Mouse (Mus musculus) forebrain, embryonic 11.5 days (tissue): ENCODE measurements around the gene Camkk2. TPM values are rescaled to one million over a fixed set of nuclear protein-coding genes. Genes with fewer than 3 reads are reported as not detected.

Experiments used
- ATAC-seq: fragments of 200-750 bp; cut with Nextera tagmentation; replicated peaks from 2 replicates; pipeline ENCODE4 v1.8.0; 2017; ENCODE audit warnings: moderate TSS enrichment; ENCODE audit not compliant: low FRiP score
- DNase-seq: peaks from one replicate; pipeline ENCODE4 v3.0.0-alpha.2; 2017; ENCODE audit warnings: low spot score
- H3K27ac ChIP-seq: fragments of 300-500 bp; sonication (generic); 2 replicates; pipeline ENCODE4 v1.5.1; 2014; ENCODE audit warnings: low read depth, low read length
- H3K27me3 ChIP-seq: fragments of 300-500 bp; sonication (generic); 2 replicates; pipeline ENCODE4 v1.6.1; 2014; ENCODE audit warnings: mild to moderate bottlenecking, low read length, mixed read lengths; ENCODE audit not compliant: control insufficient read depth, insufficient read depth
- H3K36me3 ChIP-seq: fragments of 300-500 bp; sonication (generic); 2 replicates; pipeline ENCODE4 v1.6.1; 2014; ENCODE audit warnings: mild to moderate bottlenecking, low read length, moderate library complexity, mixed read lengths; ENCODE audit not compliant: control insufficient read depth, insufficient read depth
- H3K4me1 ChIP-seq: fragments of 300-500 bp; sonication (generic); replicated peaks from 2 replicates; pipeline ENCODE4 v1.6.1; 2014; ENCODE audit warnings: low read length, mixed read lengths; ENCODE audit not compliant: control insufficient read depth, insufficient read depth
- H3K4me2 ChIP-seq: fragments of 300-500 bp; sonication (generic); 2 replicates; pipeline ENCODE4 v1.6.1; 2014; ENCODE audit warnings: low read depth, mild to moderate bottlenecking, low read length, moderate library complexity, mixed read lengths; ENCODE audit not compliant: severe bottlenecking
- H3K4me3 ChIP-seq: fragments of 300-500 bp; sonication (generic); 2 replicates; pipeline ENCODE4 v1.5.1; 2014; ENCODE audit warnings: low read depth, low read length
- H3K9ac ChIP-seq: fragments of 300-500 bp; sonication (generic); 2 replicates; pipeline ENCODE4 v1.6.1; 2014; ENCODE audit warnings: low read length
- H3K9me3 ChIP-seq: fragments of 300-500 bp; sonication (generic); 2 replicates; pipeline ENCODE4 v1.6.1; 2016; ENCODE audit warnings: low read length, mixed read lengths; ENCODE audit not compliant: control insufficient read depth
- WGBS: fragments of 180-500 bp; shearing (Covaris S2); extraction: QIAGEN DNeasy Blood & Tissue Kit; methylation state at CpG from one replicate; pipeline ENCODE4 v1.1.7; 2014; 5-methylcytosine and 5-hydroxymethylcytosine counted together
- polyA plus RNA-seq: library from polyadenylated mRNA; unstranded; fragments of >200 nt; fragmentation: Nextera tagmentation; extraction: Ambion mirVana; gene quantifications from 2 replicates; pipeline ENCODE4 v1.2.1, GENCODE M21; 2014

The Camkk2 gene
- polyA plus RNA-seq, 1 experiment from 2014 or later = 24.4 TPM

DNA sequence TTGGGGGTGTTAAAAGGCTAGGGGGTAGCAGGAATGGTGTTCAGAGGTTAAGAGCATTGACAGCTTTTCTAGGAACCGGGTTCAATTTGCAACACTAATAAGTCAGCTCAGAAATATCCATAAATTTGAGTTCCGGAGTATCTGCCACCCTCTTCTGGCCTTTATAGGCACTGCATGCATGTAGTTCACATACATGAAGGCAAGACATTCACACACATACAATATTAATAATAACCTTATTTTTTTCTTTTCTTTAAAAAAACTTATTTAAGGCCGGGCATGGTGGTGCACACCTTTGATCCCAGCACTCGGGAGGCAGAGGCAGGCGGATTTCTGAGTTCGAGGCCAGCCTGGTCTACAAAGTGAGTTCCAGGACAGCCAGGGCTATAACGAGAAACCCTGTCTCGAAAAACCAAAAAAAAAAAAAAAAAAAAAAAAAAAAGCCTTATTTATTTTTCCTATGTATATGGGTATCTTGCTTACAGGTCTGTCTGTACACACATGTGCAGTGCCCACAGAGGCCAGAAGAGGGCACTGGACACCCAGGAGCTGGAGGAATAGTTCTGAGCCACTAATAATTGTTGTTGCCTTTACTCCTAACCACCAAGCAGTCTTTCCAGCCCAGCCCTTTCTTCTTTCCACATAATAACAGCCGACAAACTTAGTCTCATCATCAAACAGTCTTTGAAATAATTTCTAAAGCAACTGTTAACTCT lies 32.3 kb upstream of the Camkk2 start:
- DNase-seq (peak; percentile 82), ATAC-seq (no peak)
- peaks cover 23% of the 10 kb centered on the region; the same call in 1 of the 2 replicates for H3K36me3 ChIP-seq
- no peak overlapping the region for H3K4me3 ChIP-seq
- H3K9ac ChIP-seq = no peak overlapping the region
- H3K9me3 ChIP-seq = no peaks in the 10 kb centered on the region
- 91% methylated on average over 9 of the region's 9 CpGs for WGBS
- no peak overlapping the region for H3K27ac ChIP-seq
- H3K4me2 ChIP-seq = no peak overlapping the region
- no peaks in the 10 kb centered on the region for H3K27me3 ChIP-seq
- H3K4me1 ChIP-seq = no peaks in the 10 kb centered on the region

DNA sequence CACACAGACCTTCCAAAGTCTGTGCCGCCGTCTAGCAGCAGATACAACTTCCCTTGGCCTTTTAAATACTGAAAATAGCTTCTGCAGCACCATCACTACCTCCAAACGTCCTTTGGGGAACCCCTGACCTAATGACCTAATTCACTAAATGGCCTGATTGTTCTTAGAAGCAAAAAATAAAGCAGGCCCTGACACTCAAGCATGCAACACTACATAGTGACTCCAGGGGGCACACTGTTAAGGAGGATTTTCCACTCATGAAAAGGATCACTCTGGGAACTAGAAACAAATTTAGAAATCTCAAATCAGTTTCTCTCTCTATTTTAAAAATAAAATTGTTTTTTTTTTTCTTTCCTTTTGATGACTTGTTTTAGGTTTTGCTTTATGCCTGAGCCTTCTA lies 26.3 kb upstream of the Camkk2 start:
- H3K36me3 ChIP-seq = peaks cover 28% of the 10 kb centered on the region
- H3K27me3 ChIP-seq = no peaks in the 10 kb centered on the region
- no peak overlapping the region for H3K27ac ChIP-seq
- H3K4me3 ChIP-seq = no peak overlapping the region
- WGBS = 58% methylated on average over 3 of the region's 3 CpGs
- ATAC-seq (no peak), DNase-seq (peak; percentile 30)
- no peak overlapping the region for H3K9ac ChIP-seq
- no peaks in the 10 kb centered on the region for H3K4me1 ChIP-seq
- H3K9me3 ChIP-seq = no peaks in the 10 kb centered on the region
- no peak overlapping the region for H3K4me2 ChIP-seq

DNA sequence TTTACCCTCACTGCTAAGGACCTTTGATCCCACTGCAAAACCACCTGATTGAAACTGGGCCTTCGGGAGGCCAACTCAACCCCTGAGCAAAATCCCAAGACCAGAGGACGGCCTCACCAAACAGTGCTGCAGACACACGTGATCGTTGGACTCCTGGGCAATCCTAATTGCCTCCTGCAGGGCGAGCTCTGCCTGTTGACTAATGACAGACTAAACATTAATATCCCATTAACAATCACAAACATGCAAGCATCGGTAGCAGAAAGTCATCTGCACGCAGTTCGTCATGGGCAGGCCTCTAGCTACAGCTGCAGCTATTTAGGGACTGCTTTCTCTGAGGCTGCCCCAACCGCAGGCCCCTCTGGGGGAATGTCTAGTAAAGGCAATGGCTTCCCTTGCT lies 23.5 kb upstream of the Camkk2 start:
- Histone ChIP-seq H3K9ac (no peak overlapping the region), H3K27ac (no peak overlapping the region), H3K27me3 (no peaks in the 10 kb centered on the region), H3K4me1 (no peaks in the 10 kb centered on the region), H3K4me3 (no peak overlapping the region), H3K4me2 (no peak overlapping the region), H3K36me3 (peaks cover 45% of the 10 kb centered on the region), H3K9me3 (no peaks in the 10 kb centered on the region)
- ATAC-seq (no peak), DNase-seq (no peak)
- 85% methylated on average over 9 of the region's 9 CpGs for WGBS

DNA sequence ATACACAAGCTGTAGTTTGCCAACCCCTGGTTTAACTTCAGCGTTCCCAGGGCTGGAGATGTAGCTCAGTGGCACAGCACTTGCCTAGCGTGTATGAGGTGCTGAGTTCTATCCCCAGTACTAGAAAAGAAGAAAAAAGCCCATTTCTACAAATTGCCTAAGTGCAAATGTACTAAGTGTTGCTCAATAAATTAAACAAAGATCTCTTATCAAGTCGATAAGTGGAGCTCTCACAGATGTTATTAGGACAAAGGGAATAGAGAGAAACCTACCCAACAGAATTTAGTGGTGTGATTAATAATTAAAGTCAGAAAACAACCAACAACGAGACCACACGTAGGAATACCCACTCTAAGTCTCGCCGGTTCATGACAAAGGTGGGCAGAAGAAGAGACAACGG lies 22.5 kb upstream of the Camkk2 start:
- Histone ChIP-seq H3K27me3 (no peaks in the 10 kb centered on the region), H3K4me3 (no peak overlapping the region), H3K4me2 (no peak overlapping the region), H3K27ac (no peak overlapping the region), H3K9ac (no peak overlapping the region), H3K36me3 (peaks cover 41% of the 10 kb centered on the region), H3K9me3 (no peaks in the 10 kb centered on the region), H3K4me1 (no peaks in the 10 kb centered on the region)
- 95% methylated on average over 8 of the region's 8 CpGs for WGBS
- DNase-seq (no peak), ATAC-seq (no peak)

DNA sequence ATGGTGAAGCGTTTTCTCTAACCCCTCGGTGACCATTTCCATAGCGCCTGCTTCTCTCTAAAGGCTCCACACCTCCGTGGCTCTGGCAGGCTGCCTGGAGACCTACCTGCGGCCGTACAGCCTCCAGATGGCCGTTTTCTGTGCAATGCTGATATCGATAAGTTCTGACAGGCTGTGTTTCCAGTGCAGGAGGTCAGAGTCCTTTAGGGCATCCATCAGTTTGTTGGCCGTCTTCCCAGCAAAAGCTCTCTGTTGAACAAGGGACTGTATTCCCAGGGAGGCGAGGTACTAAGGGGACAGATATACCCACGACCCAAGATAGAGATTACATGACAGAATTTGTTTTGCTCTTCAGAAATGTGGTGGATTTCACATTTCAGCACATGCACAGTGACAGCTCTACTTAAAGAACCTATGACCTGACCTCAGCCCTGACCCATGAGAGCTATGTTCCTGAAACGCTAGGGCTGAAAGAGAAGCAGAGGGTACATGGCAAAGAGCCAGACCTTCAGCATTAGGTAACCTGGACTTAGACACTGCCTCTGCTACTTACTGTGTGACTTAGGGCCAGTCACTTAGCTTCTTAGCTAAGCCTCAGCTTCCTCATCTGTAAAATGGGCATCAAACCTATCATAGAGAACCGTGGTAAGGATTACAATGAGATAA lies 21.3 kb upstream of the Camkk2 start:
- H3K4me1 ChIP-seq = no peaks in the 10 kb centered on the region
- peaks cover 38% of the 10 kb centered on the region for H3K36me3 ChIP-seq
- H3K9ac ChIP-seq = no peak overlapping the region
- DNase-seq (no peak), ATAC-seq (no peak)
- H3K4me3 ChIP-seq = no peak overlapping the region
- H3K4me2 ChIP-seq = no peak overlapping the region
- no peak overlapping the region for H3K27ac ChIP-seq
- no peaks in the 10 kb centered on the region for H3K27me3 ChIP-seq
- WGBS = 91% methylated on average over 13 of the region's 13 CpGs
- no peaks in the 10 kb centered on the region for H3K9me3 ChIP-seq

DNA sequence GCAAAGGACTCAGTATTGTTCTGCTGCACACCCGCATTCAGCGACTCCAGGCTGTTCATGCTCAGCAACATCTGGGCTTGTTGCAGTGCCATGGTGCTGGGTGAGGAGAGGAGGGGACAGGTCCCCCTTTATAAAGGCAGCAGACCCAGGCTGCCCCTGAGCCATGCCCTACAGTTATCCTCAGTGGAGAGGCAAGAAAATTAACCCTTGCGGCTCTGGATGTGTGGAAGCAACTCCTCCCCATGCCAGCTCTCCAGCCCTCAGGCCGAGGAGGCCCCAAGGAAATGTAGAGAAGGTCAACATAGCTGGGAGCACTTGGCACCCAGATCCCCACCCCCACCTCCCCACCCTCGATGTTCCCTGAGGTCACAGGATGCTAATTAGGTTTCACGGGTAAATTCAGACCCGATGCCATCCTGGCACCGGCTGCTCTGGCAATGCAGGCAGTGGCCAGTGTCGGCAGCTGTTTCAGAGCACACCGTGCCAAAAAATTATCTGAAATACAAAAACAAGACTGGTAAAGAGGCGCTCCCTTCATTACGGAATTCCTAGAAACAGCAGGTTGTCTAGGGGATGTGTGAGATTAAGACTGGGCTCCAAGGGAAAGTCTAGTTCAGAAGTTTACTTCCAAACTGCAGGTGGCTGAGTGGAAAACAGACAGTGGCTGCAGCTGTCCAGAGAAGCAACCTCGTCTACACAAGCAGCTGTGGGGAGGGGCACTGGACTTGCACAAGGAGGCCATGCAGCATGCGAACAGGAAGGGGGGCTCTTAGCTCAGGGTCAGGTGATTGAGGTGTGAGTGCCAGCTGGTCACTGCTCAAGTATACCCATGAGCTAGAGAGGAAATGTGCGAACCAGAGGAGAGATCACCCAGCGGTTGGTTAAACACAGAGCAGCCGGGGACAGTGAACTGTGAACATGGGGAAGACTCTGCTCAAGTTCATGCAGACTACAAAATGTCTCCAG lies 20.5 kb upstream of the Camkk2 start:
- 91% methylated on average over 17 of the region's 17 CpGs for WGBS
- H3K9ac ChIP-seq = no peak overlapping the region
- H3K4me2 ChIP-seq = no peak overlapping the region

DNA sequence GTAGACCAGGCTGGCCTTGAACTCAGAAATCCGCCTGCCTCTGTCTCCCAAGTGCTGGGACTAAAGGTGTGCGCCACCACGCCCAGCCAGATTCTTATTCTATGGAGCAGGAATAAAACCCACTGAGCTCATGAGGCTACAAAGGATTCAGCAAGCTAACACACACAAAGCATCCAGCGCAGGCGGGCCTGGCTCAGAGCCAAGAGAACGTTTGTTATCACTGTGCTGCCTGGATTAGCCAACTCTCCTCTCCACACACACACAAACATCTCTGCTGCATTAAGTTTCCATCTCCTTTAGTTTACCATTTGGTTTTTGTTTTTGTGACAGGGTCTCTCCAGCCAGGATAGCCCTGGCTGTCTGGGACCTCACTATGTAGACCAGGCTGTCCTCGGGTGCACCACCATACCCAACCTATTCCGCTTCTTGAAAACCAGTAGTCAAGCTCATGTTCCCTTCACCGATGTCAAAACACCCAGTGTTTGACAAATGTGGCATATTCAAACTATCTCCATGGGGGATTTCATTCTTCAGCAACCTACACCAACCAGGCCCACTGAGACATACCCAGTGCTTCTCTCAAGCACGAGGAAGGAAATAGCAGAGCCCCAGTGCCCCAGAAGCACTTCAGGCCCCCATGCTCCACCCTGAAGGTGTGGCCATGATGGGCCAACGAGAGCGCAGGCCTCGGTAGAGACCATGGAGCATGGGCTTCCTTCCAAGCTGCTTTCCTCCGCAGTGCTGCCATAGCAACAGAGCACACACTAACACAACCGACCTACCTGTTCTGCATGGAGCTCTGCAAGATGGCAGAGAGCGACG lies 19.6 kb upstream of the Camkk2 start:
- ATAC-seq = no peak
- 84% methylated on average over 17 of the region's 17 CpGs for WGBS
- DNase-seq = peak; percentile 63
- H3K4me1 ChIP-seq = no peaks in the 10 kb centered on the region
- H3K9me3 ChIP-seq = no peaks in the 10 kb centered on the region
- H3K4me2 ChIP-seq = no peak overlapping the region
- H3K27me3 ChIP-seq = no peaks in the 10 kb centered on the region
- H3K27ac ChIP-seq = no peak overlapping the region
- H3K4me3 ChIP-seq = no peak overlapping the region
- H3K9ac ChIP-seq = no peak overlapping the region
- peaks cover 23% of the 10 kb centered on the region for H3K36me3 ChIP-seq

More for the DNA sequence above, 20.5 kb upstream of the Camkk2 start:
- ATAC-seq (no peak), DNase-seq (no peak)
- Histone ChIP-seq H3K27me3 (no peaks in the 10 kb centered on the region), H3K4me1 (no peaks in the 10 kb centered on the region), H3K9me3 (no peaks in the 10 kb centered on the region), H3K36me3 (peaks cover 31% of the 10 kb centered on the region), H3K4me3 (no peak overlapping the region), H3K27ac (no peak overlapping the region)

DNA sequence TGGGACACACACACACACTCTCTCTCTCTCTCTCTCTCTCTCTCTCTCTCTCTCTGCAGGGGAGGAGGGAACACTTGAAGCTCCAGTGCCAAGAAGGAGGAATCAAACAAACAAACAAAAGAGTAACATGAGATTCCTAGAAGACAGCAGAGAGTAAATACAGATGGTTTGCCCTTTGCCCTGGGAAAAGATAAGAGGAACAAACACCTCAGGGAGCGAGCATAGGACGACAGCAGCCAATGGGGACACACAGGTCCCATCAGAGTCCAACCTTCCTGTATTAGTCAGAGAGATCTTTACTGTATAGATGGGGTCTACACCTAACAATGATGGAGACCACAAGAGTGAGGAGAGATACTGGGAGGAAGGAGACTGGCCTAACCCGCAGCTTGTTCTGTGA lies 18.7 kb upstream of the Camkk2 start:
- Histone ChIP-seq H3K36me3 (peaks cover 20% of the 10 kb centered on the region; the same call in 1 of the 2 replicates), H3K4me2 (no peak overlapping the region), H3K4me3 (no peak overlapping the region), H3K27ac (no peak overlapping the region), H3K27me3 (no peaks in the 10 kb centered on the region), H3K9ac (no peak overlapping the region), H3K4me1 (no peaks in the 10 kb centered on the region), H3K9me3 (no peaks in the 10 kb centered on the region)
- DNase-seq (no peak), ATAC-seq (no peak)
- WGBS = 98% methylated on average over 3 of the region's 3 CpGs
